Mouse (Mus musculus) G1E-ER4 (cell line): Measurements from ENCODE around the gene Txndc12. TPM values are rescaled to one million over a fixed set of nuclear protein-coding genes. Genes with fewer than 3 reads are reported as not detected.

Experiments used
- GATA1 ChIP-seq: IDR thresholded peaks from one replicate; pipeline ENCODE4 v1.8.0; 2012; ENCODE audit warnings: low read length, inconsistent platforms
- polyA plus RNA-seq: library from polyadenylated mRNA; stranded (reverse); fragments of >175 nt; gene quantifications from 2 replicates; pipeline ENCODE4 v1.2.3, GENCODE M21; 2012

The Txndc12 gene
- polyA plus RNA-seq, 1 experiment, result 3.3 TPM

- TF ChIP-seq GATA1, result no peak
Measured at GRCm38 (mm10) chr4:108902886-108903285, 68.5 kb downstream of the Txndc12 start.

- TF ChIP-seq GATA1, result no peak
Measured at GRCm38 (mm10) chr4:108903346-108903745, 68.9 kb downstream of the Txndc12 start.

GRCm38 (mm10) chr4:108904076-108904475, 69.7 kb downstream of the Txndc12 start:
- no peak for TF ChIP-seq GATA1

GRCm38 (mm10) chr4:108904790-108905189, 70.4 kb downstream of the Txndc12 start:
- no peak for TF ChIP-seq GATA1

GRCm38 (mm10) chr4:108905859-108906258, 71.5 kb downstream of the Txndc12 start:
- no peak for TF ChIP-seq GATA1

- no peak for TF ChIP-seq GATA1
Measured at GRCm38 (mm10) chr4:108907475-108907874, 73.1 kb downstream of the Txndc12 start.

- TF ChIP-seq GATA1, result no peak
Measured at GRCm38 (mm10) chr4:108909872-108910425, 75.5 kb downstream of the Txndc12 start.

Other genes starting within 250 kb of the Txndc12 start
- 86.1 and 94.6 TPM in 2 replicates for gene Cc2d1b, start 214.7 kb upstream of the Txndc12 start, polyA plus RNA-seq
- not detected in 2 replicates for gene 3110021N24Rik, start 115.0 kb upstream of the Txndc12 start, polyA plus RNA-seq
- gene Zfyve9, start 53.8 kb upstream of the Txndc12 start, polyA plus RNA-seq, result not detected in 2 replicates
- gene Btf3l4, start 987 bp upstream of the Txndc12 start, polyA plus RNA-seq, result 7.9 and 11.1 TPM in 2 replicates
- gene Kti12, start 13.2 kb downstream of the Txndc12 start, polyA plus RNA-seq, result 95.2 and 134 TPM in 2 replicates
- gene A730015C16Rik, start 14.0 kb downstream of the Txndc12 start, polyA plus RNA-seq, result 0.06 TPM in 1 of 2 replicates, not detected in the other
- gene Rab3b, start 44.5 kb downstream of the Txndc12 start, polyA plus RNA-seq, result not detected in 2 replicates
- gene Nrd1, start 166.1 kb downstream of the Txndc12 start, polyA plus RNA-seq, result 23.1 and 28.9 TPM in 2 replicates